Mouse (Mus musculus): ENCODE measurements around the gene Epas1.

Gene Epas1

DNA sequence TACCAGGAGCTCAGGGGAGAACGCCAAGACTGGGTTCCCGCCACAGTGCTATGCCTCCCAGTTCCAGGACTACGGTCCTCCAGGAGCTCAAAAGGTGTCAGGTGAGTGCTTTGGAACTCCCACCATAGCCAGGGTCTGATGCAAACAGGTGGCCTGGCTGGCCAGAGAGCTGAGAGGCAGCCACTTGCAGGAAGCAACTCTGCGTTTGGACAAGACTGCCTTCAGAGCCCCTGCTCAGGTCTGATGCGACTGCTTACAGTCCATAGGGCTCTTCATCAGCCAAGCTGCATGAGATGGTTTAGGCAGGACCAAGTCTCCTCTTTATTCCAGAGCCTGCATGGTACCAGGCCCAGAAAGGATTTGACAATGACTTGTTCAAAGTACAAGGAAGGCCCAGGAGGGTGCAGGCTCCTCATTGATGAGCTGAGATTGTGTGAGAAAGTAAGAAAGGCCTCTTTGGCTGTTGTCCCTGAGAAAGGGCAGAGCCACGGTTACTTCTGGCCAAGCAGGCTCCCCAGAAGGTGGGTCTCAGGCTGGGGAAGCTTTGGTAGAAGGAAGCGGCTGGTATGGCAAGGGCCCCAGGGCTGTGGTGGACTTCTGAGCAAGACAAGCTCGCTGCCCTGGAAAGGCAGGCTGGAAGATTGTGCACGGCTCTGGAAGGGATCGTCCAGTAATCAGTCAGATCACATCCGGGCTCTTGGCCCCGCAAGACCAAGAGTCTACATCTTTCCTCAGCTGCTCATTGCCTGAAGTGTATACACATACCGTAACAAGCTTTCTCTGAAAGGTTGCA lies 76.1 kb downstream of the Epas1 start:
- peaks cover 22% of the 10 kb centered on the region for H3K4me1 ChIP-seq (replicated peaks; ENCODE audit: low read depth, low read length)
- no peaks in the 10 kb centered on the region for H3K27me3 ChIP-seq (ENCODE audit: insufficient read depth, low read length)
- TF ChIP-seq NANOG (IDR thresholded peaks at IDR 0.05; ENCODE audit: borderline replicate concordance, low read length) (no peak), CTCF (conservative IDR thresholded peaks at IDR 0.05; ENCODE audit: low read length) (no peak), POU5F1 (IDR thresholded peaks at IDR 0.05; ENCODE audit: borderline replicate concordance, low read length) (no peak)
- no peak overlapping the region for H3K4me3 ChIP-seq (replicated peaks; ENCODE audit: low read length)
- H3K9me3 ChIP-seq (ENCODE audit: low read length), result no peaks in the 10 kb centered on the region
- H3K36me3 ChIP-seq (ENCODE audit: insufficient read depth, low read length), result peaks cover 76% of the 10 kb centered on the region

DNA sequence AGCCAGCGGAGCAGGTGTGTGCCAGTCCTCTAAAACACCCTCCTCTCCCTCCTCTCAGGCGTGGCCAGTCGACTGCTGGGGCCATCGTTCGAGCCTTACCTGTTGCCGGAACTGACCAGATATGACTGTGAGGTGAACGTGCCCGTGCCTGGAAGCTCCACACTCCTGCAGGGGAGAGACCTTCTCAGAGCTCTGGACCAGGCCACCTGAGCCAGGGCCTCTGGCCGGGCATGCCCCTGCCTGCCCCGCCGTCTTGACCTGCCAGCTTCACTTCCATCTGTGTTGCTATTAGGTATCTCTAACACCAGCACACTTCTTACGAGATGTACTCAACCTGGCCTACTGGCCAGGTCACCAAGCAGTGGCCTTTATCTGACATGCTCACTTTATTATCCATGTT lies 77.4 kb downstream of the Epas1 start:
- peaks cover 22% of the 10 kb centered on the region for H3K4me1 ChIP-seq (replicated peaks; ENCODE audit: low read depth, low read length)
- no peak overlapping the region for H3K4me3 ChIP-seq (replicated peaks; ENCODE audit: low read length)
- no peak for TF ChIP-seq NANOG (IDR thresholded peaks at IDR 0.05; ENCODE audit: borderline replicate concordance, low read length)
- H3K27me3 ChIP-seq (ENCODE audit: insufficient read depth, low read length), result no peaks in the 10 kb centered on the region
- H3K36me3 ChIP-seq (ENCODE audit: insufficient read depth, low read length), result peaks cover 63% of the 10 kb centered on the region
- H3K9me3 ChIP-seq (ENCODE audit: low read length), result no peaks in the 10 kb centered on the region

DNA sequence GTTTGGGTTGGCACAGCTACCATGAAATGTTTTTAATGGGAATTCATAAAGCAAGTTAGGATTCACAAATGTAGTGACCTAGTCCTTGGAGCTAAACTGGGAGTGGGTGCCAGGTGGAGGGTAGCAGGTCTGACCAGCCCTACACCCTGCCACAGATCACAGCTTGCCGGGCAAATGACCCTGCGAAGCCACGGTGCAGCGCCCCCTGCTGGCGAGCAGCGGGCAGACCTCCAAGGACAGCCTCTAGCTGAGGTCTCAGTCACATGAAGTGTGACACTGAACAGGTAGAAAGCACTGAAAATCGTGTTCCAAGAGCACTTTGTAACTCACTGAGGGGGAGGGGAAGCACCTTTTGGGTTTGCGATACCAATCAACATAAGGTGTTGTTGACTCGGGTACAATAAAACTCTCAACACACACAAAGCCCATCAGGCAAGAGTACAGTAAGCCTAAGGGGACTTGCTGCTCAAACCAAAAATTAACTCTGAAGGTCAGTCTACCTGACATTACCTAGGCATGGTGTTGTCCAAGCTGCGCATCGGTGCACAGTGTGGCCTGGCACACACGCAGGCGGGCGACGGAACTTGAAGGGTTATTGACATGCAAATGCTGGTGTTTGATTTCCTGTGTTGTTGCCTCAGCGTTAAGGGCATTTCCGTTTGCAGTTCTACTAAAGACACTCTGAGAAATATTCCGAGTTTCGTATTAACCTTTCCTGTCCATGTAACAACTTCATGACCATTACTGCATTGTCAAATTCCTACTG lies 79.2 kb downstream of the Epas1 start:
- peaks cover 44% of the 10 kb centered on the region for H3K36me3 ChIP-seq (ENCODE audit: insufficient read depth, low read length)
- H3K4me3 ChIP-seq (replicated peaks; ENCODE audit: low read length), result peak overlapping the region; percentile 29; the same call in 1 of the 2 replicates
- TF ChIP-seq CTCF (conservative IDR thresholded peaks at IDR 0.05; ENCODE audit: low read length) (peak; percentile 82), POU5F1 (IDR thresholded peaks at IDR 0.05; ENCODE audit: borderline replicate concordance, low read length) (no peak), NANOG (IDR thresholded peaks at IDR 0.05; ENCODE audit: borderline replicate concordance, low read length) (no peak)
- H3K9me3 ChIP-seq (ENCODE audit: low read length), result no peaks in the 10 kb centered on the region
- H3K4me1 ChIP-seq (replicated peaks; ENCODE audit: low read depth, low read length), result peaks cover 22% of the 10 kb centered on the region
- no peaks in the 10 kb centered on the region for H3K27me3 ChIP-seq (ENCODE audit: insufficient read depth, low read length)

DNA sequence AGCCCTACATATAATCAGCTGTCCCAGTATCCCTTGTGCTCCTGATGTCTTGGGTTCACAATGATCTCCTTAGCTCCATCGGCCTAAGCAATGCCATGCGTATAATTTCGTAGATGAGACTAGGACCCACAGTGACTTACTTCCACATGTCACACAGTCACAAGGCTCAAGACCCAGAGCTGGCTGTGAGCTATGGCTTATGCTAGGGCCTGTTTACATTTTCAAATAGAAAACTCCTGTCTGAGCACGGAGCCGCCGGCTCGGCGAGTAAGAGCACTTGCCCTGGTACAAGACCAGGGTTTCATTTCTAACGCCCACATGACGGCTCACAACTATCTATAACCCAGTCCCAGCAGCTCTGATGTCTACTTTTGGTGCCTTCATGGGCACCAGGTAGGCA lies 80.4 kb downstream of the Epas1 start:
- TF ChIP-seq POU5F1 (IDR thresholded peaks at IDR 0.05; ENCODE audit: borderline replicate concordance, low read length) (no peak), CTCF (conservative IDR thresholded peaks at IDR 0.05; ENCODE audit: low read length) (no peak), NANOG (IDR thresholded peaks at IDR 0.05; ENCODE audit: borderline replicate concordance, low read length) (no peak)
- Histone ChIP-seq H3K9me3 (ENCODE audit: low read length) (no peaks in the 10 kb centered on the region), H3K36me3 (ENCODE audit: insufficient read depth, low read length) (peaks cover 32% of the 10 kb centered on the region), H3K4me3 (replicated peaks; ENCODE audit: low read length) (no peak overlapping the region), H3K27me3 (ENCODE audit: insufficient read depth, low read length) (no peaks in the 10 kb centered on the region), H3K4me1 (replicated peaks; ENCODE audit: low read depth, low read length) (peaks cover 18% of the 10 kb centered on the region)

DNA sequence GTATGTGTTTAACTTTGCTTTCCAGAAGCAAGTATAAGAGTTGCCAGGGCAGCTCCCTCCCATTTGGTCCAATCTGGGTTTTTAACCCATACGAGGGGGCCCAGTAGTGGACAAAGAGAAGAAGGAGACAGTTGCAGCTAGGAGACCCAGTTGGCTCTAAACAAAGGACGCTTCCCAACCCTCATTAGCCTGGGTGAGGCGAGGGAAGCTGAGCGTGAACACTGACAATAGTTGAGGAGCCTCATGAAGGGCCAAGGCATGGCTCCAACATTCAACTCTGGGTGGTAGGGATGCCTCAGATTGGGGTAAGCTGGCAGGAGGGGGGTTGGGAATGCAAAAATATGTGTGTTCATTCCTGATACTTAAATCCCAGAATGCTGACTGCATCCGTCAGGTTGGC lies 85.8 kb downstream of the Epas1 start:
- Histone ChIP-seq H3K36me3 (ENCODE audit: insufficient read depth, low read length) (no peaks in the 10 kb centered on the region), H3K9me3 (ENCODE audit: low read length) (no peaks in the 10 kb centered on the region), H3K4me3 (replicated peaks; ENCODE audit: low read length) (no peak overlapping the region), H3K27me3 (ENCODE audit: insufficient read depth, low read length) (no peaks in the 10 kb centered on the region; the same call in 1 of the 2 replicates), H3K4me1 (replicated peaks; ENCODE audit: low read depth, low read length) (no peaks in the 10 kb centered on the region)
- no peak for TF ChIP-seq CTCF (conservative IDR thresholded peaks at IDR 0.05; ENCODE audit: low read length)
- TF ChIP-seq POU5F1 (IDR thresholded peaks at IDR 0.05; ENCODE audit: borderline replicate concordance, low read length), result no peak
- TF ChIP-seq NANOG (IDR thresholded peaks at IDR 0.05; ENCODE audit: borderline replicate concordance, low read length), result no peak

DNA sequence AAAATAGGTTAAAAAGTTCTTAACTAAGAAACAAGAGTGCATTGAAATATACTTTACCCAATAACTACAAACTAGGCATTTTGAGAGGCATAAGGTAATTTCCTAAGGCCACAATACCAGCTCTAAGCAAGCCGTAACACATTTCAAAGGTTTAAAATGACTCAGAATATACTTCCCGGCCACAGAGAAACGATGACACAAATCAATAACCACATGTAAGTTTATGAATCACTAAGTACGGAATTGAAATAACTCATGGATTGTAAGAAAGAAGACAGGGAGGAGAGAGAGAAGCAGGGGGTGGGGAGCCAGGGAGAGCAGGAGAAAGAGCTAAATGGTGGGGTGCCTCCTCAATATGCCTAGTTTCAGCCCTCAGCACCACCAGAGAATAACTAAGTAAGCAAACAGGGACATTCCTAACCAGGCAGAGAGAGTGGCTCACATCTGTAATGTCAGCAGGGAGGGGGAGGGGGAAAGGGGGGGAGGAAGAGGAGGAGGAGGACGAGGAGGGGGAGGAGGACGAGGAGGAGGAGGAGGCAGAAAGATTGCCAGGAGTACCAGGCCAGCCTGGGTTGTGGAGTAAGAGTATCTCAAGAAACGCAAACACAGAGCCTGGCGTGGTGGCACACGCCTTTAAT lies 97.3 kb downstream of the Epas1 start:
- Histone ChIP-seq H3K4me1 (replicated peaks; ENCODE audit: low read depth, low read length) (no peaks in the 10 kb centered on the region), H3K36me3 (ENCODE audit: insufficient read depth, low read length) (no peaks in the 10 kb centered on the region), H3K27me3 (ENCODE audit: insufficient read depth, low read length) (no peaks in the 10 kb centered on the region), H3K4me3 (replicated peaks; ENCODE audit: low read length) (no peak overlapping the region), H3K9me3 (ENCODE audit: low read length) (no peaks in the 10 kb centered on the region)
- no peak for TF ChIP-seq CTCF (conservative IDR thresholded peaks at IDR 0.05; ENCODE audit: low read length)

DNA sequence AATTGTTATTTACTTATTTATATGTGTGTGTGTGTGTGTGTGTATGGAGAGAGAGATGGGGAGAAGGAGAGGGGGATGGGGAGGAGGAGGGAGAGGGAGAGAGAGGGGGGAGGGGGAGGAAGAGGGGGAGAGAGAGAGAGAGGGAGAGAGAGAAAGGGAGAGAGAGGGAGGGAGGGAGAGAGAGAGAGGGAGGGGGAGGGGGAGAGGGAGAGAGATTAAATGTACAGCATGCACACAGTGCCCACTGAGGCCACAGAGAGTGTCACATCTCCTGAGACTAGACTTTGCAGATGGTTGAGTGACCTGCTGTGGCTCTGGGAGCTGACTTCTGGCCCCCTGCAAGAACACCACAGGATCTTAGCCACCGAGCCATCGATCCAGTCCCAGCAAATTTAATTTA lies 98.3 kb downstream of the Epas1 start:
- no peaks in the 10 kb centered on the region for H3K36me3 ChIP-seq (ENCODE audit: insufficient read depth, low read length)
- TF ChIP-seq POU5F1 (IDR thresholded peaks at IDR 0.05; ENCODE audit: borderline replicate concordance, low read length) (no peak), NANOG (IDR thresholded peaks at IDR 0.05; ENCODE audit: borderline replicate concordance, low read length) (no peak), CTCF (conservative IDR thresholded peaks at IDR 0.05; ENCODE audit: low read length) (no peak)
- H3K9me3 ChIP-seq (ENCODE audit: low read length), result no peaks in the 10 kb centered on the region
- H3K27me3 ChIP-seq (ENCODE audit: insufficient read depth, low read length), result no peaks in the 10 kb centered on the region
- no peaks in the 10 kb centered on the region for H3K4me1 ChIP-seq (replicated peaks; ENCODE audit: low read depth, low read length)
- no peak overlapping the region for H3K4me3 ChIP-seq (replicated peaks; ENCODE audit: low read length)

DNA sequence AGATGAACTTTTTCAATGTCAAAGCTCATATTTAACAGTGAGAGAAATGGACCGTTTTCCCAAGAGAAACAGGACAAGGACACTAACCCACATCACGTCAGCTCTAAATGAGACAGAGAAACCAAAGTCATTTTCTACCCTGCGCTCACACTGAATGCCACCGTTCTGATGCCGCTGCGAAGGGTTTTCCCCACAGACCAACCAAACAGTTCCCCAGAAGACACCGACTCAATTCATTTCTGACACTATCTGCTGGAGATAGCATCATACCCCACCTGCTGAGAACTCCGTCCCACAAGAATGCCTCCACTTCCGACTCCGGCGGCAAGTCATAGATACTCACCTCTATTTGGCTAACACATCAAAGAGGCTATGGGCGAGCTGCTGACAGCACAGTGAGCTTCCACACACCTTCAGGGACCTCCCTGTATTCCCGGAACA lies 99.1 kb downstream of the Epas1 start:
- Histone ChIP-seq H3K27me3 (ENCODE audit: insufficient read depth, low read length) (no peaks in the 10 kb centered on the region), H3K36me3 (ENCODE audit: insufficient read depth, low read length) (no peaks in the 10 kb centered on the region), H3K9me3 (ENCODE audit: low read length) (no peaks in the 10 kb centered on the region), H3K4me1 (replicated peaks; ENCODE audit: low read depth, low read length) (no peaks in the 10 kb centered on the region), H3K4me3 (replicated peaks; ENCODE audit: low read length) (no peak overlapping the region)
- TF ChIP-seq NANOG (IDR thresholded peaks at IDR 0.05; ENCODE audit: borderline replicate concordance, low read length) (no peak), POU5F1 (IDR thresholded peaks at IDR 0.05; ENCODE audit: borderline replicate concordance, low read length) (no peak), CTCF (conservative IDR thresholded peaks at IDR 0.05; ENCODE audit: low read length) (no peak)
